Mouse (Mus musculus): ENCODE data around the gene Olfr153.
"Not testable (repeated sequence)": the region's sequence is repeated elsewhere in the genome, so short reads cannot be mapped to it uniquely, and the experiment has no call there.

The Olfr153 gene

GRCm38 (mm10) chr2:87531496-87531895, at the start of gene Olfr153:
Gene Olfr153, plus strand, starts transcription at chr2:87531796.
- no peak for DNase-seq (ENCODE audit: low spot score)

DNA sequence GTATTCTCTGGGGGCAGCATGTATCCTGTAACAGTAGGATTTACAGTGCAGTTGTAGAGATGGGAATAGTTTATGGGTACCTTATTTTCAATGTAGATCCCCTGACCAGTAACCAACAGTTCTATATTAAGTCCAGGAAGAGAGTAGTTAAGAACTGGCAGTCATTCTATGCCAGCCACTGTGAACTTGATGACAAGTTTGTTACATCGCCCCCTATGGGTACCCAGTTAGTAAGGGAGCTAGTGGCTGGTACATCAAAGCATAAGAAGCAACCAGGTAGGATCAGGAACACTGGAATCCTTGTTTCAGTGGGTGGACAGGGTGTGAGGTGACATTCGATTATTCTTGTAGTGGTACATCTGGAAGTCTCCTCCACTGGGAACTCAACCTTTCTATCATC, 49.3 kb upstream of the Olfr153 start:
- no peak for DNase-seq (ENCODE audit: low spot score)

DNA sequence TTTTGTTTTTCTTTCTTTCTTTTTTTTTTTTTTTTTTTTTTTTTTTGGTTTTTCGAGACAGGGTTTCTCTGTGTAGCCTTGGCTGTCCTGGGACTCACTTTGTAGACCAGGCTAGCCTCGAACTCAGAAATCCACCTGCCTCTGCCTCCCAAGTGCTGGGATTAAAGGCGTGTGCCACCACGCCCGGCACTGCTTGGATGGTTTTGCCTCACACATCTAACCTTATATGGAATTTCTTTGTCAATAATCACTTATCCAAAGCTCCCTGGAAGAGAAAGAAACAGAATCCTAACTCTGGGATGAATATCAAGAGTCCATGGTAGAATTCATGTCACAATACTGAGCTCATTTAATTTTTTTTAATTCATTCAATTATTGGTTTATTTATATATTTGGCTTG, 34.6 kb upstream of the Olfr153 start, which contains the start of gene Pramel7:
Pramel7 (minus strand) TSS at position 101 of the 400 bp plus-strand sequence.
- DNase-seq (ENCODE audit: low spot score): not testable (repeated sequence)

GRCm38 (mm10) chr2:87506265-87506664, 25.3 kb upstream of the Olfr153 start, which contains the start of gene Pramel6:
Gene Pramel6, plus strand, starts transcription at chr2:87506565.
- DNase-seq (ENCODE audit: low spot score): no peak

DNA sequence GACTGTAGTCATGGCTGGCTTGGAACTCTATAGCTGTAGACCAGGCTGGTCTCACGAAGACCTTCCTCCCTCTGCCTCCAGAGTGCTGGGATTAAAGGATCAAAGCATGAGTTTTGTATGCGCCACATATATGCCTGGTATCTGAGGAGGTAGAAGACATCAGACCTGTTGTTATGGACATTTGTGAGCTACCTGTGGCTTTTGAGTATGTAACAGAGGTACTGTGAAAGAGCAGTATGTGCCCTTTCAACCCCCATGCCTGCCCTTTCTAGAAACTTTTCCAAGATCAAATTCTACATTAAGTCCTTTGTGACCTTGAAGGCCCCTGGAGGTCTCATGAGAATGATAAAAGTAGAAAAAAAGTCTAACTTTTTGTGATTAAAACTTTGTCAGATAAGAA, 16.6 kb upstream of the Olfr153 start:
- DNase-seq (ENCODE audit: low spot score): no peak

DNA sequence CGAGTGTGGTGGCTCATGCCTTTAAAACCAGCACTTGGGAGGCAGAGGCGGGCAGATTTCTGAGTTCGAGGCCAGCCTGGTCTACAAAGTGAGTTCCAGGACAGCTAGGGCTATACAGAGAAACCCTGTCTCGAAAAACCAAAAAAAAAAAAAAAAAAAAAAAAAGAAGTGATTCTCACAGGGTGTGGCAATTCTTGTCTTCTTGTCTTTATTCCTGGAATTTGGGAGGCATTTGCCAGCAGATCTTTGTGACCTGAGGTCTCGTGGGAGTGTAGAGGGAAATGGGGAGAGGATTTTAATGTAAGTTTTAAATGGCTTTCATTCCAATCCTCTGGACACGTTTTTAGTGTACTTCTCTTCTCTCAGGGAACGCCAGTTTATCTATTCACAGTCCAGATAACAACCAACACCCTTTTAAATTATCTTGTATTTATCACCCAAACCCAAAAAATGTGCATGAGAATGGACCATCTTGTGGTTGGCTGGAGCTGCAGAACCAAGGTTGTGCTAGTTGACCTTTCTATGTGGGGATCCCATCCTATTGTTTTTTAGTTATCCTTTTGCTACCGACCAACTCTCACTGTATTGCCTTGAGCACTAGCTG, 16.0 kb upstream of the Olfr153 start:
- no peak for DNase-seq (ENCODE audit: low spot score)

GRCm38 (mm10) chr2:87516581-87516980, 15.0 kb upstream of the Olfr153 start:
- no peak for DNase-seq (ENCODE audit: low spot score)

GRCm38 (mm10) chr2:87520651-87521050, 10.9 kb upstream of the Olfr153 start:
- no peak for DNase-seq (ENCODE audit: low spot score)

DNA sequence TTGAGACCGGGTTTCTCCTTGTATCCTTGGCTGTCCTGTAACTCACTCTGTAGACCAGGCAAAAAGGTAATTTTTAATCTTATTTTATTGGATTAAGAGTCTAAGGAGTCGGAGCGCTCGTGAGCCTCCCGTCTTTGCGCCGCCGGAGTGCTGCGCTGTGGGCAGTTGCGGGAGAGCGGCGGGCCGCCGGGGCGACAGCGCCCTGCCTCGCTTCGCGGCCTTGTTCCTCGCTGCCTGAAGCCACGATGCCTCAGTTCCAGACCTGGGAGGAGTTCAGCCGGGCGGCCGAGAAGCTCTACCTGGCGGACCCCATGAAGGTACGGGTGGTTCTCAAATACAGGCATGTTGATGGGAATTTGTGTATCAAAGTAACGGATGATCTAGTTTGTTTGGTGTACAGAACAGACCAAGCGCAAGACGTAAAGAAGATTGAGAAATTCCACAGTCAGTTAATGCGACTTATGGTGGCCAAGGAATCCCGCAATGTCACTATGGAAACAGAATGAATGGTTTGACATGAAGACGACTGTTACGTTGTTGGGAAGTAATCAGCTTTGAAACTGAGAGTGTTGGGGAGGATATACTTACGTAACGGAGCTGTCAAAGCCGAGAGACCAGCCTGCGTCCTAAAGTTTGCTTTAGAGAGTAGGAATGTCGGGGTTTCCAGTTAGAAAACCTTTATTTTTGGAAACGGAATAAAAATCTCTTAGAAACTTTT, 5.5 kb upstream of the Olfr153 start:
- not testable (repeated sequence) for DNase-seq (ENCODE audit: low spot score)

GRCm38 (mm10) chr2:87534826-87535225, 3.2 kb downstream of the Olfr153 start:
- DNase-seq (ENCODE audit: low spot score): no peak

- DNase-seq (ENCODE audit: low spot score): no peak
Measured at GRCm38 (mm10) chr2:87545442-87545841, 13.8 kb downstream of the Olfr153 start, which contains the start of gene Olfr1128. Gene Olfr1128, minus strand, starts transcription at chr2:87545542.

GRCm38 (mm10) chr2:87573602-87574001, 42.0 kb downstream of the Olfr153 start, which contains the start of gene Olfr1129:
Gene Olfr1129, plus strand, starts transcription at chr2:87573902.
- not testable (repeated sequence) for DNase-seq (ENCODE audit: low spot score)

Data from ovary, postnatal 10 days (tissue).